Mouse (Mus musculus): Measurements from ENCODE around the gene Mylpf.

DNA sequence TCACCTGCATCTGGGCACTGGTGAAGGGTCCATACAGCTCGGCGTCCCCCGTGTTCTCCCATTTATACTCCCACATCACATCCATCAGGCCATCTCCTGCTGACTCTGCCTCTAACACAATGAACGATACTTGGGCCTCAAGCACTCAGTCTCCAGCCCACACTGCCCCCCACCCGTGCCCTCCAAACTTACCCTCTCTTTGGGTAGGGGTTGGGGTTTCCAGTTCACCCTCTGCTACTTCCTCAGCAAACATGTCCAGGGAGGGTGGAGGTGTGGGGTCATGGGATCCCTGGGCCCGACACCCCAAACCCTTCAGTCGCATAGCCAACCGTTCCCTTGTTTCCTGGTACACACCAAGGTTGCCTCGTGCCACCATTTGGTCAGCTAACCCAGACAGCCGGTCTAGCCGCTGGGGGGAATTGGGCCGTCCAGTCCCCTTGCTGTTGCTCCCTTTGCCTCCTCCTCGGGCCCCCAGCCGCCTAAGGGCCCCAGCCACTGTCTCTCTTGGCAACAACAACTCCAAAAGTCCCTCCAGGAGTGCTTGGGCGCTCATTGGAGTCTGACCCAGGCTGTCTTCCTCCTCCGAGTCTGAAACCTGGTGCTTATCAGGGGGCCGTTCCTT is 14.6 kb upstream of the Mylpf start:
- TF ChIP-seq CTCF (conservative IDR thresholded peaks at IDR 0.05; ENCODE audit: low read length) = no peak
- no peak for TF ChIP-seq NANOG (IDR thresholded peaks at IDR 0.05; ENCODE audit: borderline replicate concordance, low read length)
- TF ChIP-seq POU5F1 (IDR thresholded peaks at IDR 0.05; ENCODE audit: borderline replicate concordance, low read length) = no peak
